Mouse (Mus musculus): ENCODE results near the gene Ush1g.

GRCm38 (mm10) chr11:115358468-115358867 lies 36.6 kb upstream of the Ush1g start:
- TF ChIP-seq CTCF (IDR thresholded peaks at IDR 0.05; ENCODE audit: low read depth, low read length) (no peak), GATA1 (IDR thresholded peaks at IDR 0.05; ENCODE audit: borderline replicate concordance, low read length) (no peak)
